Mouse (Mus musculus): ENCODE measurements at regions not wholly inside any gene's neighbourhood (a gene's known extent, or its start where the extent isn't known, plus 50 kb on each side); places are given as distances from the start of the nearest gene placed in this dataset.

DNA sequence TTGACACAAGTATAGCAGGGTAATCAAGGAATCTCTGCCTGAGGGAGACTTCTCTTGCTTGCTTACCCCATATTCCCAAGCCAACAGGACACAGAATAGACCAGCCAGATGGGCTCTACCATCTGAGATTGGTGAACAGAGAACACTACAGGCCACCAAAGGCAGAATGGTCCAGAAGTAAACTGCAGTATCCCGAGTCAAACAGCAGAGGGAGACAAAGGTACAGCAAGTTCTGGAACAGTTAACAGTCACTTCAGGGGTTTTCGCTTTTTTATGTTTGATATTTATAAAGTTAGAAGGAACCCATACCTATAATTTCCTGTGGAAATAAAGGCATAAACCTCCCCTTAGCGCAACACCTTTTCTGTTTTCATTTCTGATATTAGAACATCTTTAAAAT lies 325.5 kb upstream of the 9130204L05Rik start:
- peak; percentile 2 for DNase-seq (ENCODE audit: extremely low read depth, low read depth)

All from MEL-GATA-1-ER (cell line).